Mouse (Mus musculus): Measurements from ENCODE around the gene Gmppa.

Gene Gmppa

GRCm38 (mm10) chr1:75423780-75424390, 11.8 kb upstream of the Gmppa start:
- DNase-seq, result no peak

- DNase-seq, result peak; percentile 77
Measured at GRCm38 (mm10) chr1:75425796-75426471, 9.8 kb upstream of the Gmppa start.

- DNase-seq, result peak; percentile 66
Measured at GRCm38 (mm10) chr1:75438782-75439181, 3.1 kb downstream of the Gmppa start.

- peak; percentile 79 for DNase-seq
Measured at GRCm38 (mm10) chr1:75440661-75441060, 4.9 kb downstream of the Gmppa start.

DNA sequence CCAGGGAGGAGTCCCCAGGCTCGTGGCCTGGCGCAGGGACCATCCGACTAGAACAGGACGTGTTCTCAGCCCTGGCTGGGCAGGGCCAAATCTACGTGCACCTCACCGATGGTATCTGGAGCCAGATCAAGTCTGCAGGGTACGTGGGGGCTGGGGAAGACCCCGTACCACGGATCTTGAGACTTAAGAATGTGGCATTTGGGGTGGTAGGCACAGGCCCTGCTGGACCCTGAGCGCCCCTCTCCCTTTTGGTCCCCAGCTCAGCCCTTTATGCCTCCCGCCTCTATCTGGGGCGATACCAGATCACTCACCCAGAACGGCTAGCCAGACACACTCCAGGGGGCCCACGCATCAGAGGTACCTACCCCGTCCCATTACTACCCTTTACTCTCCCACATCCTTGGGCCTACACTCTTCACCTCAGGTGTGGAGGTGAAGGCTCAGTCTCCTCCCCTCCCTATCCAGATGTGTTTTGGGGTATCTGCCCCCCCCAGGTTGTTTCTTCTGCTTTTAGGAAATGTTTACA, 5.8 kb downstream of the Gmppa start:
- DNase-seq, result peak; percentile 73

- peak; percentile 86 for DNase-seq
Measured at GRCm38 (mm10) chr1:75442171-75442570, 6.4 kb downstream of the Gmppa start.

GRCm38 (mm10) chr1:75442811-75443210, 7.1 kb downstream of the Gmppa start:
- DNase-seq, result peak; percentile 97

GRCm38 (mm10) chr1:75443247-75444024, 7.7 kb downstream of the Gmppa start:
- DNase-seq, result peak; percentile 87

GRCm38 (mm10) chr1:75444208-75444607, 8.5 kb downstream of the Gmppa start:
- DNase-seq, result peak; percentile 72

DNA sequence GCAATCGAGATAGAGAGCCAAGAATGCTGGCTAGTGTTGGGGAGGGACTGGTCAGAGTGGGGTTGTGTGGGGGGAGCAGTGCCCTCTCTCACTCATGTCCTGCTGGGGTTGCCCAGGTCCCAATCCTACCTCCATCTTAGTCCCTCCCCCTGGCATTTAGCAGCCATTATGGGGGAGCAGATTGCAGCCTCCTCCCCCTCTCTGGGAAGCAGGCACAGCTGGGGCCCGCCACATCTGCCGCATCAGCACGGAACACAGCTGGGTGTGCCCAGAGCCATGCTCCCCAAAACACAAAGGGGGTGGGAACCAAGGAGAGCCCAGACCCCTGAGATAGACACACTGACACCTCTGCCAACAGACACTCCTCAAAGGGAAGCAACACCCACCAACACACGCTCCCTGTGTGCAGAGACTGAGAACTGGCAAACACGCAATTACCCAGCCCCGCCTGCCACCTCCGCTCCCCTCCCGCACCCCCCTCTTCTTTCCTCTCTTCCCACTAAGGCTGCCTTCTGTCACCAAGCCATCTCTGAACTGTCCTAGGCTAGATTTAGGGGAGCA, 9.5 kb downstream of the Gmppa start:
- DNase-seq, result peak; percentile 82

- DNase-seq, result peak; percentile 89
Measured at GRCm38 (mm10) chr1:75445751-75446611, 10.3 kb downstream of the Gmppa start.

- peak; percentile 64 for DNase-seq
Measured at GRCm38 (mm10) chr1:75446656-75447055, 10.9 kb downstream of the Gmppa start.

- DNase-seq, result peak; percentile 43
Measured at GRCm38 (mm10) chr1:75447265-75448051, 11.7 kb downstream of the Gmppa start.

- DNase-seq, result peak; percentile 46
Measured at GRCm38 (mm10) chr1:75448052-75448431, 12.3 kb downstream of the Gmppa start.

GRCm38 (mm10) chr1:75448937-75449336, 13.2 kb downstream of the Gmppa start:
- peak; percentile 45 for DNase-seq

DNA sequence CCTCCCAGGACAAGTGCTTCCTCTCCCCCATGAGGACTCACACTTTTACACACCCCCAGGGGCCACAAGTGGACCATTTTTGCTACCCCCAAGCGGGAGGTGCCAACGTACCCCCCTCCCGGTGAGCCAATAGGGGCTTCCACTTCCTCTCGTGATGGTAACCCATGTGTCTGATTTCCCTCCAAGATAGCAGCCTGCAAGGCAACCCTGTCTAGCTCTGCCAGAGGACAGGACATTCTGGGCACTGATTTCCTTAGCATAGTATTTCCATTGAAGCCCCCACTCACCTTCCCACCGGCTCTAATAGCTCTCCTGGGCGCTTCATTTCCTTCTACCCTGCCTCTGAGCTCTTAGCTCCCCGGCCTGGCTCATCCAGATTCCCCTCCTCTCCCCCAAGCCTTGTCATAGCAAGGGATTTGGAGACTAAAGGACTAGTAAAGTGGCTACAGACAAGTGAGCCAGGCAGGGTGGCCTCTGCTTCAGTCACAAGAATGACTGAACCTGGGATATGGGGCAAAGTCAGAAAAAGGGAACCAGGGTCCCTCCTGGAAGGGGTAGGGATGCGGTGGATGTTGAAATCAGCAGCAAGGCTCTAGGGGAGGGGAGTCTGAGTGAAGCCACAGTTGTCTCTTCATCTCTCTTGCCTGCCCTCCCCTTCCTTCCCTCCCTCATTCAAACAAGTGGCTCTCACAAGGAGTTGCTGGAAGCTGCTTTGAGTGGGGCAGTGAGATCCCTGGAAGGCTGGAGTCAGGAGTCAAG, 13.8 kb downstream of the Gmppa start:
- DNase-seq, result no peak

GRCm38 (mm10) chr1:75450314-75451005, 14.7 kb downstream of the Gmppa start, which contains the start of gene Asic4:
Gene Asic4, plus strand, starts transcription at chr1:75450436.
- DNase-seq, result no peak

DNA sequence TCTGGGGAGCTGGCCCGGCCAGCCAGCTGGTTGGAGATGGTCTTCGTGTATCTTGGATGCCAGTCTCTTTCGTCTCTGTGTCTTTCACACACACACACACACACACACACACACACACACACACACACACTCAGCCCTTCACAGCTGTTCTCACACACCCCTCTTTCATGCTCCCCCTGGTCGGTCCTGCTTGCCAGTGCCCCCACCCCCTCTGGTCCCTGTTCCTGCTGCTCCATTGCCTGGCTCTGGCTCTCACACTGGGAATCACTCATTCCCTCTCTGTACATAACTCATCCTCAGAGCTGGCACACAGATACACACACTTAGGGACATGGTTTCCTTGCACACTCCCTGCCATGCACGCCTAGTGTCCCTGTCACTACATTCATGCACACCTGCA, 16.2 kb downstream of the Gmppa start:
- no peak for DNase-seq

- no peak for DNase-seq
Measured at GRCm38 (mm10) chr1:75455433-75455832, 19.7 kb downstream of the Gmppa start.

DNA sequence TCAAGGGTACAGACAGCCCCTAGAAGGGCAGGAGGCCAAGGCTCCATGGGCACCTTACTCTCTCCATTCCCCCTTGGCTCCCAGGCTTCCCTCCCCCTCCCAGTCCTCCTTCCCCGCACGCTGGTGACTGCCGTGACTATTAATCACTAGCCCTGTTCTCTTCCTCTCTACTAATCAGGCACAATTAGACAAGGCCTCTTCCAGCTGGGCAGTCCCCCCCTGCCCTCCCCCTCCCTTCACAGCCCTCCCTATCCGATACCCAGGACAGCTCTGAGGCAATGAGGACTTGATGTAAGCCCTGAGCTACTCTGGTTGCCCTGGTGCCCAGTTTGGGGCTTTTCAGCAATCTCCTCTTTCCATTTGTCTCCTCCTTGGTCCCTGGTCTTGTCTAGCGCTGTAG, 20.2 kb downstream of the Gmppa start:
- no peak for DNase-seq

Measured in cerebellum, adult 11-12 months (tissue).